Mouse (Mus musculus): ENCODE measurements around the gene Zfp518b. TPM values are rescaled to one million over a fixed set of nuclear protein-coding genes. Genes with fewer than 3 reads are reported as not detected.
A peak's percentile ranks its signal among the peaks of the same experiment; 100 is the strongest.

Zfp518b gene
- total and polyA plus RNA-seq, 3 experiments, result not detected

- Histone ChIP-seq H3K79me2 (ENCODE audit: control insufficient read depth, insufficient read depth, low read length, poor library complexity) (no peaks in the 10 kb centered on the region), H3K27me3 (ENCODE audit: control insufficient read depth in 1 of 2, insufficient read depth in 2 of 2, low read length in 2 of 2) (no peaks in the 10 kb centered on the region), H3K9ac (ENCODE audit: control insufficient read depth, low read depth, low read length, poor library complexity, severe bottlenecking) (no peak overlapping the region), H3K4me3 (ENCODE audit: control insufficient read depth in 1 of 2, insufficient read depth in 1 of 2, low read depth in 2 of 2, low read length in 2 of 2) (no peak overlapping the region), H3K27ac (ENCODE audit: control insufficient read depth, low read depth, low read length) (no peak overlapping the region), H3K4me1 (ENCODE audit: control insufficient read depth in 1 of 2, insufficient read depth in 2 of 2, low read length in 2 of 2) (no peaks in the 10 kb centered on the region), H3K9me3 (replicated peaks; ENCODE audit: insufficient read depth, low read length) (no peaks in the 10 kb centered on the region), H3K36me3 (ENCODE audit: control insufficient read depth in 1 of 2, insufficient read depth in 2 of 2, low read length in 2 of 2) (no peaks in the 10 kb centered on the region)
- DNase-seq (ENCODE audit: low read depth, low spot score), result no peak
- TF ChIP-seq MAX (IDR thresholded peaks at IDR 0.05; ENCODE audit: low read length) (no peak), ZC3H11A (IDR thresholded peaks at IDR 0.05; ENCODE audit: low read depth, low read length) (no peak), CHD1 (IDR thresholded peaks at IDR 0.05; ENCODE audit: low read depth, low read length) (no peak), CTCF (IDR thresholded peaks at IDR 0.05 in 2 of 3, conservative IDR thresholded peaks at IDR 0.05 in 1 of 3; ENCODE audit: control insufficient read depth in 1 of 3, insufficient read depth in 1 of 3, low read depth in 2 of 3, low read length in 3 of 3, poor library complexity in 1 of 3, severe bottlenecking in 1 of 3) (peak in 2 of 3 experiments; percentile 9 to 44; a peak in 3 of 6 replicates), KAT2A (conservative IDR thresholded peaks at IDR 0.05; ENCODE audit: low read depth, low read length) (no peak), BHLHE40 (IDR thresholded peaks at IDR 0.05; ENCODE audit: borderline replicate concordance, low read depth, low read length) (no peak), MAZ (IDR thresholded peaks at IDR 0.05; ENCODE audit: low read depth, low read length) (no peak)
Observed at GRCm38 (mm10) chr5:38654571-38654970, 30.1 kb downstream of the Zfp518b start.

GRCm38 (mm10) chr5:38653101-38653500 is 31.5 kb downstream of the Zfp518b start:
- H3K9ac ChIP-seq (ENCODE audit: control insufficient read depth, low read depth, low read length, poor library complexity, severe bottlenecking), result no peak overlapping the region
- H3K4me1 ChIP-seq (ENCODE audit: control insufficient read depth in 1 of 2, insufficient read depth in 2 of 2, low read length in 2 of 2), result no peaks in the 10 kb centered on the region
- H3K36me3 ChIP-seq (ENCODE audit: control insufficient read depth in 1 of 2, insufficient read depth in 2 of 2, low read length in 2 of 2), result no peaks in the 10 kb centered on the region
- H3K9me3 ChIP-seq (replicated peaks; ENCODE audit: insufficient read depth, low read length), result no peaks in the 10 kb centered on the region
- no peak overlapping the region for H3K27ac ChIP-seq (ENCODE audit: control insufficient read depth, low read depth, low read length)
- no peak overlapping the region for H3K4me3 ChIP-seq (ENCODE audit: control insufficient read depth in 1 of 2, insufficient read depth in 1 of 2, low read depth in 2 of 2, low read length in 2 of 2)
- no peaks in the 10 kb centered on the region for H3K79me2 ChIP-seq (ENCODE audit: control insufficient read depth, insufficient read depth, low read length, poor library complexity)
- TF ChIP-seq USF1 (IDR thresholded peaks at IDR 0.05; ENCODE audit: low read depth, low read length) (no peak), E2F4 (IDR thresholded peaks at IDR 0.05; ENCODE audit: borderline replicate concordance, low read depth, low read length) (no peak), TCF12 (IDR thresholded peaks at IDR 0.05; ENCODE audit: low read depth, low read length) (no peak), ETS1 (IDR thresholded peaks at IDR 0.05; ENCODE audit: low read depth, low read length) (no peak), KAT2A (conservative IDR thresholded peaks at IDR 0.05; ENCODE audit: low read depth, low read length) (no peak), ZMIZ1 (IDR thresholded peaks at IDR 0.05; ENCODE audit: low read depth, low read length) (no peak), POLR2AphosphoS2 (IDR thresholded peaks at IDR 0.05; ENCODE audit: low read length) (no peak), MYC (IDR thresholded peaks at IDR 0.05; ENCODE audit: low read depth, low read length) (no peak), HCFC1 (IDR thresholded peaks at IDR 0.05; ENCODE audit: low read depth, low read length) (no peak), MEF2A (IDR thresholded peaks at IDR 0.05; ENCODE audit: extremely low read depth, insufficient replicate concordance, low read depth, low read length, poor library complexity, severe bottlenecking) (no peak), CTCF (IDR thresholded peaks at IDR 0.05 in 2 of 3, conservative IDR thresholded peaks at IDR 0.05 in 1 of 3; ENCODE audit: control insufficient read depth in 1 of 3, insufficient read depth in 1 of 3, low read depth in 2 of 3, low read length in 3 of 3, poor library complexity in 1 of 3, severe bottlenecking in 1 of 3) (no peak), ZNF384 (IDR thresholded peaks at IDR 0.05; ENCODE audit: low read depth, low read length) (no peak), MYB (IDR thresholded peaks at IDR 0.05; ENCODE audit: low read depth, low read length) (no peak), POLR2A (IDR thresholded peaks at IDR 0.05; ENCODE audit: control insufficient read depth in 1 of 2, insufficient read depth in 1 of 2, low read depth in 1 of 2, low read length in 2 of 2, poor library complexity in 1 of 2) (no peak)
- H3K27me3 ChIP-seq (ENCODE audit: control insufficient read depth in 1 of 2, insufficient read depth in 2 of 2, low read length in 2 of 2), result no peaks in the 10 kb centered on the region
- DNase-seq (ENCODE audit: low read depth, low spot score), result no peak
